Mouse (Mus musculus) small intestine, adult 2 months (tissue): ENCODE measurements around the gene Senp7. TPM values are rescaled to one million over a fixed set of nuclear protein-coding genes. Genes with fewer than 3 reads are reported as not detected.
A peak's percentile ranks its signal among the peaks of the same experiment; 100 is the strongest.

Experiments
- H3K27ac ChIP-seq: fragments of 200-500 bp; 2 replicates; pipeline ENCODE4 v1.5.1; 2012; ENCODE audit warnings: low read depth, low read length, control low read depth, inconsistent platforms; ENCODE audit not compliant: insufficient read depth
- H3K27me3 ChIP-seq: fragments of 200-500 bp; 2 replicates; pipeline ENCODE4 v1.6.1; 2012; ENCODE audit warnings: mild to moderate bottlenecking, moderate library complexity, low read length, inconsistent platforms; ENCODE audit not compliant: control insufficient read depth, insufficient read depth
- H3K36me3 ChIP-seq: fragments of 200-500 bp; 2 replicates; pipeline ENCODE4 v1.6.1; 2012; ENCODE audit warnings: mild to moderate bottlenecking, low read length, control low read depth, inconsistent platforms; ENCODE audit not compliant: control insufficient read depth, insufficient read depth
- H3K4me1 ChIP-seq: fragments of 200-500 bp; 2 replicates; pipeline ENCODE4 v1.6.1; 2012; ENCODE audit warnings: low read length, inconsistent platforms, mixed read lengths; ENCODE audit not compliant: control insufficient read depth, insufficient read depth, insufficient read length
- H3K4me3 ChIP-seq: fragments of 200-500 bp; 2 replicates; pipeline ENCODE4 v1.5.1; 2012; ENCODE audit warnings: low read depth, mild to moderate bottlenecking, control low read depth, inconsistent platforms, low read length, moderate library complexity
- CTCF ChIP-seq: fragments of 200-500 bp; IDR thresholded peaks from 2 replicates; pipeline ENCODE4 v1.5.1; 2012; ENCODE audit warnings: low read depth, mild to moderate bottlenecking, control low read depth, inconsistent platforms, low read length, moderate library complexity, mixed read lengths; ENCODE audit not compliant: insufficient replicate concordance, insufficient read length; ENCODE audit errors: extremely low read depth
- POLR2A ChIP-seq: fragments of 200-500 bp; IDR thresholded peaks from 2 replicates; pipeline ENCODE4 v1.6.1; 2012; ENCODE audit warnings: low read depth, mild to moderate bottlenecking, control low read depth, inconsistent platforms, low read length, moderate library complexity
- WGBS: fragments of 180-500 bp; shearing (Covaris S2); methylation state at CpG from one replicate; pipeline ENCODE4 v1.1.7; 2018; 5-methylcytosine and 5-hydroxymethylcytosine counted together
- polyA plus RNA-seq: library from polyadenylated mRNA; depleted of rRNA; stranded (reverse); fragments of >200 nt; gene quantifications from 2 replicates; pipeline ENCODE4 v1.2.3, GENCODE M21; 2012; rRNA removed

Gene Senp7
- polyA plus RNA-seq, 1 experiment: 0.72 TPM

DNA sequence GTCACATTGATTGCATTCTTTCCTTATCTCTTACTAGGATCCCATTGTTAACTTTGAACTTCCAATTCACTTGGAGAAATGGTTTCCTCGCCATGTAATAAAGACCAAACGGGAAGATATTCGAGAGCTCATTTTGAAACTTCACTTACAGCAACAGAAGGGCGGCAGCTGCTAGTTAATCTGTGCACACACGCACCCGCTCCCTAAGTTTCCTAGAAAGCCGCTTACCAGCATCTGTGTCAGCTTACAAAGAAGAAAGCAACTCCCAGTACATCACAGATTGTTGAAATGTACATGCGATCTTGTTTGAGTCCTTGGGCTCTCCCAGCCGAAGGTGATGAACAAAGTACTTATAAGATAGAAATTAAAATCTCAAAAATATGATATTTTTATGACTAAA, 140.1 kb downstream of the Senp7 start:
- no peak for TF ChIP-seq CTCF
- TF ChIP-seq POLR2A: no peak
- peaks cover 3% of the 10 kb centered on the region; the same call in 1 of the 2 replicates for H3K4me1 ChIP-seq
- H3K27me3 ChIP-seq: no peaks in the 10 kb centered on the region
- H3K27ac ChIP-seq: no peak overlapping the region
- 92% methylated on average over 9 of the region's 9 CpGs for WGBS
- peaks cover 11% of the 10 kb centered on the region for H3K36me3 ChIP-seq
- no peak overlapping the region for H3K4me3 ChIP-seq

DNA sequence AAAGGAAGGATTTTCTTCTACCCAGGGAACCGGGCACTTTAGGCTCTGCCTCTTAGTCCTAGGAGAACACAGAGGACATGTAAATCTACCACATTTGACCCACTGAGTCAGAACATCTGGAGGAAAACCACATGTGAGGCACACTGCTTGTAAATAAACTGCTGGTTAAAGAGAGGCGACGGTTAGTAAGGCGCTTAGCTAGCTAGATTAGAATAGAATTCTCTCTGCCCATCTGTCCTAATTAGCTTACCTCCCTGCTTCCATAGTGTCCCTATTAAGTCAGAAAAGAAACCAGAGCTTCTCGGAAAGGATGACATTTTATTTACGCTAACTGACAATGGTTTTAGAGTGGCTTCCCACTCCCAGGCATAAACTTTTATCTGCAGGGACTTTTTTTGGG, 155.9 kb downstream of the Senp7 start, which contains the start of gene Impg2:
Impg2 (plus strand) TSS at position 263 of the 400 bp plus-strand sequence.
- Histone ChIP-seq H3K36me3 (no peaks in the 10 kb centered on the region), H3K4me1 (no peaks in the 10 kb centered on the region), H3K27me3 (no peaks in the 10 kb centered on the region), H3K27ac (no peak within 1 kb of the TSS), H3K4me3 (no peak within 1 kb of the TSS)
- TF ChIP-seq POLR2A: no peak
- no peak for TF ChIP-seq CTCF
- 73% methylated on average over 6 of the region's 6 CpGs for WGBS

DNA sequence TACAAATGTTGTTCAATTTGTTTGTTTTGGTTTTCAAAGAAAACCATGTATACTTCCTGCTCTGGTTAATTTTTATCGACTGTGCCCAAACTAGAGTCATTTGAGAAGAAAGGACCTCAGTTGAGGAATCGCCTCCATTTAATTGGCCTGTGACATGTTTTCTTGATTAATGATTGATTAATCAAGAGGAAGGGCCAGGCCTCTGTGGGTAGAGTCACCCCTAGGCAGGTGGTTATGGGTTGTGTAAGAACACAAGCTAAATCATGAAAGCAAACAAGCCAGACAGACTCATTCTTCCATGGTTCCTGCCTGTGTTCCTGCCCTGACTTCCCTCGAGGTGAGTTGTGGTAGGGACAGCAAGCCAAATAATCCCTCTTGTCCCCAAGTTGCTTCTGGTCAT, 164.6 kb downstream of the Senp7 start:
- no peak overlapping the region for H3K4me3 ChIP-seq
- H3K4me1 ChIP-seq: 0 out of 2 replicates have a peak, but pooled peaks cover 3% of the 10 kb centered on the region
- no peak for TF ChIP-seq CTCF
- TF ChIP-seq POLR2A: no peak
- WGBS: 17% methylated on average over 3 of the region's 3 CpGs
- H3K36me3 ChIP-seq: no peaks in the 10 kb centered on the region
- no peak overlapping the region for H3K27ac ChIP-seq
- H3K27me3 ChIP-seq: no peaks in the 10 kb centered on the region

DNA sequence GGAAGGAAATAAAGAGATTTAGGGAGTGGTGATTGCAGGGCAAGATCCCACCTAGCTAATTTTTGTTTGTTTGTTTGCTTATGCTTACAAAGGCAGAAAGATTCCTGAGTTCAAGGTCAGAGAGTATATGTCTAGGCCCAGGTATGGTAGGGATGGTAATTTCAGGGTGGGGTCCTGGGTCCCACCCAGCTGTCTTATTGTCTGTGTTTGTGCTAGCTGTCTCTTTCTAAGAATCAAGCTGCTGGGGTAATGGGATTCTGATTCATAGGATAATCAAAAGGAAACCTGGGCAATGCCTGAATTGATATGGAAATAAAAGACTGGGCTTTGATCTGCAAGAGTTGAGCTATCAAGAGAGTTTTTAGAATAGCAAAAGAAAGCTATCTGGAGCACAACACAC, 179.5 kb downstream of the Senp7 start:
- TF ChIP-seq POLR2A (no peak), CTCF (no peak)
- Histone ChIP-seq H3K36me3 (no peaks in the 10 kb centered on the region), H3K27me3 (no peaks in the 10 kb centered on the region), H3K4me3 (no peak overlapping the region), H3K4me1 (no peaks in the 10 kb centered on the region), H3K27ac (no peak overlapping the region)

DNA sequence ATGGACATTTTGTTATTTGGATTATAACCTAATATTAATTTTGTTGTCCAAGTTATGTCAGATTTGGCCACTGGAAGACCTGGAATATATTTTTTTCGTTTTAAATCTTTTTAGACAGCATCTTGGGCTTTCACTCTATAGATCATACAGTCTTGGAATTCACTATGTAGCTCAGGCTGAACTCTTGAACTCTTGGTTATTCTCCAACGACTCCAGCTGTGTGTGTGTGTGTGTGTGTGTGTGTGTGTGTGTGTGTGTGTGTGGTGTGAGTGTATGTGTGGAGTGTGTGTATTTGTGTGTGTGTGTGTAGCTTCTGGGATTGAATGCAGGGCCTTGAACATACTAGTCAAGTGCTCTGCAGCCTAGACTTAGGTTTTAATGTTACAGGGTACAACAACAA, 181.3 kb downstream of the Senp7 start:
- WGBS: 20% methylated on average over 2 of the region's 2 CpGs
- H3K27ac ChIP-seq: no peak overlapping the region
- no peaks in the 10 kb centered on the region for H3K36me3 ChIP-seq
- no peaks in the 10 kb centered on the region for H3K27me3 ChIP-seq
- H3K4me3 ChIP-seq: no peak overlapping the region
- H3K4me1 ChIP-seq: no peaks in the 10 kb centered on the region
- TF ChIP-seq POLR2A (no peak), CTCF (no peak)

DNA sequence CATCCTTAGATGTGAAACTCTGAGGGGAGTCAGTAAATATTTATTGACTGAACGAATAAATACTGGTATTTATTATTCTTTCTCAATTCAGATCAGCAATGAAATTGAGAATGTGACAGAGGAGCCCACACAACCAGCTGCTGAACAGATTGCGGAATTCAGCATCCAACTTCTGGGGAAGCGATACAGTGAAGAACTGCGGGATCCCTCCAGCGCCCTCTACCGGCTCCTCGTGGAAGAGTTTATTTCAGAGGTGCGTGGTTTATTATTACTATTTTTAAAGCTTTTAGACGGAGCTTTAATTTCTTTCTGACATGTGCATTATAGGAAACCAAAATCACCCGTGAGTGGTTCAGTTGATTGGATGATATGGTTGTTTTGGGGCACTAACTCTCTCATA, 183.2 kb downstream of the Senp7 start:
- Histone ChIP-seq H3K27me3 (no peaks in the 10 kb centered on the region), H3K27ac (no peak overlapping the region), H3K36me3 (no peaks in the 10 kb centered on the region), H3K4me1 (no peaks in the 10 kb centered on the region), H3K4me3 (no peak overlapping the region)
- peak; percentile 62; the same call in 1 of the 2 replicates for TF ChIP-seq CTCF
- no peak for TF ChIP-seq POLR2A
- WGBS: 51% methylated on average over 10 of the region's 10 CpGs

DNA sequence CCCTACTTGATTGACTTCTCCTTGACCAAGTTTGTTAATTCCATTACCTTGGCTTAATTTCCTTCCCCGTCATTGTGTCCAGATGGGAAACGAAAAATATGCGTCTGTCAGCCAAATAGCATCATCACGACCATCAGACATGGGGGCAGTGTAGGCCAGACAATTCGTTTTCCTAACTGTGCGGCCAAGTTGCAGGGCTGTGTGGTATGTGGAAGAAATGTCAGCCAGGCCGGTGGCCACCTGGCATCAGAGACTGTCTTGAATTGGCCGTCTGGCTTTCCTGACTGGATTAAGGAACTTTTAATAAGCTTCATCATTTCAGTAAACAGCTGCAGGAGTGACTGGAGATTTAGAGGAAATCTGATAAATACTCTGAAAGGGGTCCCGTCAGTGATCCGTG, 184.6 kb downstream of the Senp7 start:
- 82% methylated on average over 10 of the region's 10 CpGs for WGBS
- no peaks in the 10 kb centered on the region for H3K36me3 ChIP-seq
- TF ChIP-seq CTCF: no peak
- no peak for TF ChIP-seq POLR2A
- no peak overlapping the region for H3K27ac ChIP-seq
- H3K4me1 ChIP-seq: no peaks in the 10 kb centered on the region
- no peaks in the 10 kb centered on the region for H3K27me3 ChIP-seq
- H3K4me3 ChIP-seq: no peak overlapping the region

Other genes with a start within 250 kb of the Senp7 start
- gene Nfkbiz, start 209.4 kb upstream of the Senp7 start, polyA plus RNA-seq: 38.6 and 53.2 TPM in 2 replicates
- 0.42 and 1.3 TPM in 2 replicates for gene Nxpe3, start 153.1 kb upstream of the Senp7 start, polyA plus RNA-seq
- 0.20 and 0.25 TPM in 2 replicates for gene Cep97, start 113.5 kb upstream of the Senp7 start, polyA plus RNA-seq
- gene Rpl24, start 82.1 kb upstream of the Senp7 start, polyA plus RNA-seq: 14.5 and 40.5 TPM in 2 replicates
- gene Zbtb11, start 74.5 kb upstream of the Senp7 start, polyA plus RNA-seq: 1.6 and 2.4 TPM in 2 replicates
- 1.1 and 2.9 TPM in 2 replicates for gene Pcnp, start 18.6 kb upstream of the Senp7 start, polyA plus RNA-seq
- 1.6 and 1.7 TPM in 2 replicates for gene Trmt10c, start 10.5 kb upstream of the Senp7 start, polyA plus RNA-seq
- gene Impg2, start 156.0 kb downstream of the Senp7 start, polyA plus RNA-seq: 0.01 and 0.06 TPM in 2 replicates